Mouse (Mus musculus) adrenal gland, adult 2 months (tissue): Measurements from ENCODE around the gene Acot8. TPM values are rescaled to one million over a fixed set of nuclear protein-coding genes. Genes with fewer than 3 reads are reported as not detected.
A peak's percentile ranks its signal among the peaks of the same experiment; 100 is the strongest.

Experiments used
- DNase-seq: peaks from one replicate; pipeline ENCODE4 v3.0.0; 2021
- polyA plus RNA-seq: library from polyadenylated mRNA; depleted of rRNA; stranded (reverse); fragments of >200 nt; gene quantifications from 2 replicates; pipeline ENCODE4 v1.2.3, GENCODE M21; 2012
- total RNA-seq, 2 experiments: library from RNA; stranded (reverse); gene quantifications; 2 replicates each; pipeline ENCODE4 v1.2.3; 2021

The Acot8 gene
- total and polyA plus RNA-seq, 3 experiments: 28.3 to 64.4 (median 30.4) TPM

- DNase-seq: no peak
Measured at GRCm38 (mm10) chr2:164783926-164784581, 20.6 kb downstream of the Acot8 start.

GRCm38 (mm10) chr2:164781876-164782275 lies 22.8 kb downstream of the Acot8 start:
- DNase-seq: no peak

GRCm38 (mm10) chr2:164779481-164780086 lies 25.1 kb downstream of the Acot8 start, which contains the start of gene Tnnc2:
TSS of gene Tnnc2 (minus strand) at chr2:164779967.
- DNase-seq: no peak

GRCm38 (mm10) chr2:164778809-164779208 lies 25.9 kb downstream of the Acot8 start:
- DNase-seq: no peak

GRCm38 (mm10) chr2:164778015-164778287 lies 26.7 kb downstream of the Acot8 start:
- no peak for DNase-seq

GRCm38 (mm10) chr2:164777246-164778014 lies 27.3 kb downstream of the Acot8 start:
- no peak for DNase-seq

GRCm38 (mm10) chr2:164776801-164777200 lies 27.9 kb downstream of the Acot8 start:
- DNase-seq: no peak

- DNase-seq: no peak
Measured at GRCm38 (mm10) chr2:164776130-164776529, 28.6 kb downstream of the Acot8 start.

GRCm38 (mm10) chr2:164773989-164774364 lies 30.7 kb downstream of the Acot8 start:
- DNase-seq: no peak

- DNase-seq: no peak
Measured at GRCm38 (mm10) chr2:164773229-164773988, 31.3 kb downstream of the Acot8 start.

- no peak for DNase-seq
Measured at GRCm38 (mm10) chr2:164771123-164771522, 33.6 kb downstream of the Acot8 start.

GRCm38 (mm10) chr2:164770279-164770678 lies 34.4 kb downstream of the Acot8 start:
- DNase-seq: no peak

- peak; percentile 99 for DNase-seq
Measured at GRCm38 (mm10) chr2:164769258-164770037, 35.2 kb downstream of the Acot8 start, which contains the start of gene Ube2c. TSS of gene Ube2c (plus strand) at chr2:164769898.

- peak; percentile 52 for DNase-seq
Measured at GRCm38 (mm10) chr2:164767812-164768540, 36.7 kb downstream of the Acot8 start.

- DNase-seq: no peak
Measured at GRCm38 (mm10) chr2:164765841-164766240, 38.8 kb downstream of the Acot8 start.

- DNase-seq: no peak
Measured at GRCm38 (mm10) chr2:164762593-164762992, 42.1 kb downstream of the Acot8 start.

GRCm38 (mm10) chr2:164761971-164762370 lies 42.7 kb downstream of the Acot8 start:
- DNase-seq: no peak

- DNase-seq: no peak
Measured at GRCm38 (mm10) chr2:164761502-164761901, 43.2 kb downstream of the Acot8 start.

GRCm38 (mm10) chr2:164760059-164760833 lies 44.4 kb downstream of the Acot8 start:
- no peak for DNase-seq

GRCm38 (mm10) chr2:164758692-164759091 lies 46.0 kb downstream of the Acot8 start:
- DNase-seq: no peak
